Mouse (Mus musculus): Measurements from ENCODE around the gene Plekhg2. TPM values are rescaled to one million over a fixed set of nuclear protein-coding genes. Genes with fewer than 3 reads are reported as not detected.
"Not testable (repeated sequence)": the region's sequence is repeated elsewhere in the genome, so short reads cannot be mapped to it uniquely, and the experiment has no call there.

Gene Plekhg2
- polyA plus RNA-seq, 1 experiment from 2014 or later, result 42.8 TPM

GRCm38 (mm10) chr7:28393272-28393951 is 21.0 kb upstream of the Plekhg2 start:
- no peak; the same call in 1 of the 2 replicates for ATAC-seq (replicated peaks)
- Histone ChIP-seq H3K27ac (replicated peaks) (peak overlapping the region; percentile 78), H3K27me3 (no peaks in the 10 kb centered on the region), H3K36me3 (peaks cover 59% of the 10 kb centered on the region), H3K9me3 (no peaks in the 10 kb centered on the region), H3K9ac (replicated peaks) (peak overlapping the region; percentile 82), H3K4me1 (peaks cover 20% of the 10 kb centered on the region), H3K4me3 (peak overlapping the region; percentile 79), H3K4me2 (replicated peaks) (peak overlapping the region; percentile 95)
- WGBS, result 6% methylated on average over 22 of the region's 22 CpGs

GRCm38 (mm10) chr7:28392429-28393271 is 20.3 kb upstream of the Plekhg2 start, which contains the start of the genes Med29 and Paf1:
Gene Med29 (minus strand): TSS chr7:28392708.
Gene Paf1 (plus strand): TSS chr7:28392951.
- WGBS, result under 1% methylated on average over 58 of the region's 58 CpGs
- no peaks in the 10 kb centered on the region for H3K27me3 ChIP-seq
- peaks cover 20% of the 10 kb centered on the region for H3K4me1 ChIP-seq
- no peaks in the 10 kb centered on the region for H3K9me3 ChIP-seq
- H3K27ac ChIP-seq (replicated peaks), result peak within 1 kb of the TSS; percentile 78
- peak within 1 kb of the TSS; percentile 95 for H3K4me2 ChIP-seq (replicated peaks)
- peak; percentile 99 for ATAC-seq (replicated peaks)
- H3K36me3 ChIP-seq, result peaks cover 59% of the 10 kb centered on the region
- H3K4me3 ChIP-seq, result peak within 1 kb of the TSS; percentile 79
- peak within 1 kb of the TSS; percentile 82 for H3K9ac ChIP-seq (replicated peaks)

GRCm38 (mm10) chr7:28390331-28390730 is 17.9 kb upstream of the Plekhg2 start:
- WGBS, result 96% methylated on average over 3 of the region's 3 CpGs
- peaks cover 52% of the 10 kb centered on the region for H3K36me3 ChIP-seq

GRCm38 (mm10) chr7:28387384-28387783 is 15.0 kb upstream of the Plekhg2 start:
- H3K4me3 ChIP-seq; H3K27ac ChIP-seq (replicated peaks); H3K9me3 ChIP-seq; H3K27me3 ChIP-seq; ATAC-seq (replicated peaks); H3K4me2 ChIP-seq (replicated peaks); H3K9ac ChIP-seq (replicated peaks): not testable (repeated sequence)
- 85% methylated on average over 7 of the region's 7 CpGs for WGBS
- Histone ChIP-seq H3K36me3 (peaks cover 48% of the 10 kb centered on the region), H3K4me1 (peaks cover 14% of the 10 kb centered on the region)

More at GRCm38 (mm10) chr7:28390331-28390730, 17.9 kb upstream of the Plekhg2 start:
- Histone ChIP-seq H3K9me3 (no peaks in the 10 kb centered on the region), H3K27me3 (no peaks in the 10 kb centered on the region), H3K4me2 (replicated peaks) (no peak overlapping the region), H3K27ac (replicated peaks) (no peak overlapping the region), H3K4me1 (peaks cover 20% of the 10 kb centered on the region), H3K4me3 (no peak overlapping the region), H3K9ac (replicated peaks) (no peak overlapping the region)
- ATAC-seq (replicated peaks), result no peak

GRCm38 (mm10) chr7:28386877-28387276 is 14.5 kb upstream of the Plekhg2 start:
- H3K27ac ChIP-seq (replicated peaks); H3K4me2 ChIP-seq (replicated peaks); H3K27me3 ChIP-seq; H3K4me3 ChIP-seq; ATAC-seq (replicated peaks); H3K9ac ChIP-seq (replicated peaks); H3K9me3 ChIP-seq: not testable (repeated sequence)
- H3K4me1 ChIP-seq, result peaks cover 18% of the 10 kb centered on the region
- peaks cover 48% of the 10 kb centered on the region for H3K36me3 ChIP-seq
- WGBS, result 79% methylated on average over 6 of the region's 6 CpGs

GRCm38 (mm10) chr7:28386462-28386861 is 14.1 kb upstream of the Plekhg2 start:
- Histone ChIP-seq H3K4me2 (replicated peaks) (no peak overlapping the region), H3K9me3 (no peaks in the 10 kb centered on the region), H3K9ac (replicated peaks) (no peak overlapping the region), H3K36me3 (peaks cover 48% of the 10 kb centered on the region), H3K4me1 (peaks cover 18% of the 10 kb centered on the region), H3K27ac (replicated peaks) (no peak overlapping the region), H3K27me3 (no peaks in the 10 kb centered on the region), H3K4me3 (no peak overlapping the region)
- 19% methylated on average over 4 of the region's 4 CpGs for WGBS
- ATAC-seq (replicated peaks), result peak; percentile 59

GRCm38 (mm10) chr7:28386007-28386406 is 13.6 kb upstream of the Plekhg2 start:
- 88% methylated on average over 7 of the region's 7 CpGs for WGBS
- no peak overlapping the region for H3K9ac ChIP-seq (replicated peaks)

GRCm38 (mm10) chr7:28385196-28385595 is 12.8 kb upstream of the Plekhg2 start:
- no peak overlapping the region for H3K4me3 ChIP-seq
- 94% methylated on average over 9 of the region's 9 CpGs for WGBS
- no peak overlapping the region for H3K27ac ChIP-seq (replicated peaks)
- H3K9ac ChIP-seq (replicated peaks), result no peak overlapping the region
- H3K9me3 ChIP-seq, result no peaks in the 10 kb centered on the region
- no peaks in the 10 kb centered on the region for H3K27me3 ChIP-seq
- peaks cover 41% of the 10 kb centered on the region for H3K36me3 ChIP-seq
- H3K4me1 ChIP-seq, result peaks cover 21% of the 10 kb centered on the region
- no peak overlapping the region for H3K4me2 ChIP-seq (replicated peaks)
- ATAC-seq (replicated peaks), result no peak

More at GRCm38 (mm10) chr7:28386007-28386406, 13.6 kb upstream of the Plekhg2 start:
- Histone ChIP-seq H3K27ac (replicated peaks) (no peak overlapping the region), H3K4me3 (no peak overlapping the region), H3K36me3 (peaks cover 48% of the 10 kb centered on the region), H3K27me3 (no peaks in the 10 kb centered on the region), H3K4me2 (replicated peaks) (no peak overlapping the region), H3K4me1 (peaks cover 18% of the 10 kb centered on the region), H3K9me3 (no peaks in the 10 kb centered on the region)
- ATAC-seq (replicated peaks), result no peak

GRCm38 (mm10) chr7:28384162-28384561 is 11.8 kb upstream of the Plekhg2 start:
- no peak overlapping the region for H3K4me3 ChIP-seq
- H3K36me3 ChIP-seq, result peaks cover 33% of the 10 kb centered on the region
- H3K27me3 ChIP-seq, result no peaks in the 10 kb centered on the region
- H3K9ac ChIP-seq (replicated peaks), result no peak overlapping the region
- H3K4me2 ChIP-seq (replicated peaks), result no peak overlapping the region
- H3K4me1 ChIP-seq, result peaks cover 26% of the 10 kb centered on the region
- no peak overlapping the region for H3K27ac ChIP-seq (replicated peaks)
- WGBS, result 80% methylated on average over 6 of the region's 6 CpGs
- no peaks in the 10 kb centered on the region for H3K9me3 ChIP-seq
- ATAC-seq (replicated peaks), result no peak

GRCm38 (mm10) chr7:28383606-28384005 is 11.2 kb upstream of the Plekhg2 start:
- no peaks in the 10 kb centered on the region for H3K9me3 ChIP-seq
- H3K9ac ChIP-seq (replicated peaks), result no peak overlapping the region
- H3K27me3 ChIP-seq, result no peaks in the 10 kb centered on the region
- H3K27ac ChIP-seq (replicated peaks), result no peak overlapping the region
- ATAC-seq (replicated peaks), result no peak
- 87% methylated on average over 4 of the region's 4 CpGs for WGBS
- no peak overlapping the region for H3K4me3 ChIP-seq
- H3K4me2 ChIP-seq (replicated peaks), result no peak overlapping the region
- H3K36me3 ChIP-seq, result peaks cover 27% of the 10 kb centered on the region
- H3K4me1 ChIP-seq, result peaks cover 32% of the 10 kb centered on the region

GRCm38 (mm10) chr7:28382981-28383396 is 10.6 kb upstream of the Plekhg2 start:
- Histone ChIP-seq H3K9me3 (no peaks in the 10 kb centered on the region), H3K27me3 (no peaks in the 10 kb centered on the region), H3K27ac (replicated peaks) (no peak overlapping the region), H3K36me3 (peaks cover 21% of the 10 kb centered on the region), H3K4me2 (replicated peaks) (no peak overlapping the region), H3K4me3 (no peak overlapping the region), H3K9ac (replicated peaks) (no peak overlapping the region), H3K4me1 (peaks cover 38% of the 10 kb centered on the region)
- no peak for ATAC-seq (replicated peaks)
- WGBS, result 74% methylated on average over 11 of the region's 11 CpGs

- Histone ChIP-seq H3K4me3 (no peak overlapping the region), H3K9ac (replicated peaks) (no peak overlapping the region), H3K9me3 (no peaks in the 10 kb centered on the region), H3K36me3 (peaks cover 16% of the 10 kb centered on the region), H3K27me3 (no peaks in the 10 kb centered on the region), H3K4me1 (peaks cover 44% of the 10 kb centered on the region), H3K27ac (replicated peaks) (peak overlapping the region; percentile 42; the same call in 1 of the 2 replicates), H3K4me2 (replicated peaks) (peak overlapping the region; percentile 45)
- WGBS, result 68% methylated on average over 9 of the region's 12 CpGs
- no peak for ATAC-seq (replicated peaks)
These were observed 10.1 kb upstream of the Plekhg2 start for GRCm38 (mm10) chr7:28382347-28382951.

Data from forebrain, embryonic 15.5 days (tissue).